Mouse (Mus musculus) megakaryocyte, embryonic 14.5 days (primary cell): ENCODE data around the gene Nr5a2. TPM values are rescaled to one million over a fixed set of nuclear protein-coding genes. Genes with fewer than 3 reads are reported as not detected.

Experiments
- H3K27me3 ChIP-seq: replicated peaks from 2 replicates; pipeline ENCODE3; 2012; ENCODE audit warnings: inconsistent platforms
- H3K36me3 ChIP-seq: replicated peaks from 2 replicates; pipeline ENCODE3; 2012; ENCODE audit warnings: low read length, inconsistent platforms, mixed read lengths
- H3K4me1 ChIP-seq: 2 replicates; pipeline ENCODE4 v1.6.1; 2012; ENCODE audit warnings: inconsistent platforms
- H3K4me3 ChIP-seq: replicated peaks from 2 replicates; pipeline ENCODE3; 2012; ENCODE audit warnings: moderate library complexity, mild to moderate bottlenecking, inconsistent platforms
- H3K9me3 ChIP-seq: 2 replicates; pipeline ENCODE4 v1.6.1; 2012; ENCODE audit warnings: inconsistent platforms
- FLI1 ChIP-seq: IDR thresholded peaks from 2 replicates; pipeline ENCODE4 v1.6.1; 2012; ENCODE audit warnings: low read length, inconsistent platforms, mixed read lengths
- GATA1 ChIP-seq: IDR thresholded peaks from 3 replicates; pipeline ENCODE4 v1.6.1; 2012; ENCODE audit warnings: mixed read lengths, low read length, inconsistent platforms, borderline replicate concordance
- polyA plus RNA-seq: library from polyadenylated mRNA; stranded (reverse); fragments of >175 nt; gene quantifications from 2 replicates; pipeline ENCODE4 v1.2.3, GENCODE M21; 2012; ENCODE audit warnings: low replicate concordance; ENCODE audit not compliant: insufficient read depth

Gene Nr5a2
- polyA plus RNA-seq, 1 experiment: not detected

DNA sequence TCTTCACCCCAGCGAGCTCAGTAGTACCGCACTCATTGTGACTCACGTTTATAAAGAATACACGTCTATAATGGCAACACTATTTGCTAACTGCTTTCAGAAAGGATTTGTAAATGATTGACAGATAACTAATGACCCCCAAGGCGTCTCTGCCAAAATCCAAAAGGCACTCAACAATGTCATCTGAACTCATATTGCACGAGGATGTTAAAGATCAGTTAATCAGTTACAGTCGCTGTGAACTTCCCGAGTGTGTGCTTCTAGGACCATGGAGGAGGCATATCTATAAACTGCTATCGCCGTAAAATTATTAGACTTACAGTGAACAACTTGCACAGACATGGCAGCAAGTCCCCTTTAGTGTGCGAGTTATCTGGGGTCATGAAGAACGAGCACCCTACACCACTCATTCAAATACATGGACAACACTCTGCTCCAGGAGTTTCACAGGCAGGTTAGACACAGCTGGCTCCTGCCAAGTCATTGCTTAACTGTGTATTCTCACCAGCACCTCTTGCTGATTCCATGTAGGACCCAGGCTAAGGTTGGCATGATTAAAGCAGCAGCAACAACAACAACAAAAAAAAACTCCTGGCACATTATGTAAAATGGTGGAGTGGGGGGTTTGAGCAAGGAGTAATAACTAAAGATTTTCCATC is 6.6 kb upstream of the Nr5a2 start:
- peaks cover 15% of the 10 kb centered on the region for H3K27me3 ChIP-seq
- H3K9me3 ChIP-seq: peaks cover 8% of the 10 kb centered on the region; the same call in 1 of the 2 replicates
- H3K4me1 ChIP-seq: no peaks in the 10 kb centered on the region
- no peak for TF ChIP-seq GATA1
- TF ChIP-seq FLI1: no peak
- H3K36me3 ChIP-seq: no peaks in the 10 kb centered on the region
- H3K4me3 ChIP-seq: no peak overlapping the region

DNA sequence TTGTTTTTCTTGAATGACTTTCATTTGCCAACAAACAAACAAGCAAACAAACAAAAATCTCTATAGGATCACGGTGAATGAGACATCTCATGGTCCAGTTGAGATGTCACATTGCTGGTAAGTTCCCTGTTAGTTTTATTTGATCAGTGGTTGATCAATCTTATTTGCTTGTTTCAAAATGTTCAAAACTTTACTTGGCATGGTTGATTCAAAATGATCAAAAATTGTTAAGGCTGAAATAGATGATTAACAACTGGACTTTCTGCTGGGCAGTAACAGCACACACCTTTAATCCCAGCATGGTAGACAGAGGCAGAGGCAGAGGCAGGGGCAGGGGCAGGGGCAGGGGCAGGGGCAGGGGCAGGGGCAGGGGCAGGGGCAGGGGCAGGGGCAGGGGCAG is 757 bp downstream of the Nr5a2 start:
- Histone ChIP-seq H3K36me3 (no peaks in the 10 kb centered on the region), H3K4me3 (no peak overlapping the region), H3K9me3 (peaks cover 15% of the 10 kb centered on the region), H3K4me1 (no peaks in the 10 kb centered on the region), H3K27me3 (peaks cover 55% of the 10 kb centered on the region)
- TF ChIP-seq FLI1 (no peak), GATA1 (no peak)

DNA sequence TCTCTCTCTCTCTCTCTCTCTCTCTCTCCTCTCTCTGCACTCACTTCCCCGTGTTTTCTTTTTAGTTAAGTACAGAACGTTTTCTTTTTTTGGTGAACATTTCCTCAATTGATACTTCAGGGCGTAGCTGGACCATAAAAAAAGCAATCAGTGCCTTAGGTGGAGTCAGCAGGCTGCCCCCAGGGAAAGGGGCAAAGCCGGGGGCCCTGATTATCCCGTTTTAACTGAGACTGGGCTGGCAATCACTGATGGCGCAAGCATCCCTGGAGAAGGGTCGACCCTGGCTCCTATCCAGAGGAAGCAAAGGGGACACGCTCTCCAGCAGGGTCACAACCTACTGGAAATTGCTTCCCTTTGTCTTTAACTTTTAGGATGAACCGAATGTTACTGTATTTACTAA is 1.6 kb downstream of the Nr5a2 start:
- Histone ChIP-seq H3K27me3 (peaks cover 57% of the 10 kb centered on the region), H3K36me3 (no peaks in the 10 kb centered on the region), H3K4me3 (no peak overlapping the region), H3K4me1 (no peaks in the 10 kb centered on the region), H3K9me3 (peaks cover 13% of the 10 kb centered on the region)
- TF ChIP-seq GATA1: no peak
- TF ChIP-seq FLI1: no peak

DNA sequence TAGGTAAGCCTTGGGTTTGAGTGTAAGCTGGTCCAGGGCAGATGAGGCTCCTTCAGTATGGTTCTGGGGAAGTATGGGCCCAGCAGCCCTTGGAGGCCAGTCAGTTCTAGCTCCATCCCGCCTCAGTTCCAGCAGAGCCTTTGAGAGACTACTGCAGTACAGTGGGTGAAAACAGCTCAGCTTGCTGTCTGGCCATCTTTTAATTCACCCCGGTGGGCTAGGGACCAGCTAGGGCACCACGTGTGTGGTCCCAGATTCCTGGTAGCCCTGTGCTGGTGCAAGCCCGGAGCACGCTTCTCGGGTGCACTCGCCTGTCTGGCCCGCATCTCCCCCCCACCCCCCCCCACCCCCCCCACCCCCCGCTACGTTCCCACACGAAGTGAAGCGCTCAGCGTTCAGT is 2.1 kb downstream of the Nr5a2 start:
- Histone ChIP-seq H3K36me3 (no peaks in the 10 kb centered on the region), H3K27me3 (peaks cover 62% of the 10 kb centered on the region), H3K4me1 (no peaks in the 10 kb centered on the region), H3K4me3 (no peak overlapping the region), H3K9me3 (peaks cover 13% of the 10 kb centered on the region)
- TF ChIP-seq FLI1: no peak
- no peak for TF ChIP-seq GATA1

DNA sequence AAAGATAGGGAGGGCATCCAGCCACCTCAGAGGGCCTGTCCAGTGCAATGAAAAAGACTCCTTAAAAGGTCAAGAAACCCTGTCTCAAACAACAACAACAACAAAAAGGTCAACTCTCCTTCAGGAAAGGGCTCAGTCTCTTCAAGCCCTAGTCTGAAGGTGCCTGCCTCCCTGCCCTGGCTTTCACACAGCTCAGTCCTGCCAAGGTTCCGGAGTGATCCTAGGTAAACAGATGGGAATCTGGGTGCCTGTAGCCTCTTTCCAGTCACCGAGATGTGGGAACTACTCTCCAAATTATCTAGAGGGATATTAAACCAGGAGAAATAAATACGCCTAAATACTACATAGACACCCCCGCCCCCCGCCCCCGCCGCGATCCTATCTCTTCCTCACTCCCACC is 2.6 kb downstream of the Nr5a2 start:
- Histone ChIP-seq H3K4me1 (peaks cover 4% of the 10 kb centered on the region), H3K4me3 (no peak overlapping the region), H3K36me3 (no peaks in the 10 kb centered on the region), H3K9me3 (peaks cover 13% of the 10 kb centered on the region), H3K27me3 (peaks cover 65% of the 10 kb centered on the region)
- TF ChIP-seq FLI1: no peak
- no peak for TF ChIP-seq GATA1

DNA sequence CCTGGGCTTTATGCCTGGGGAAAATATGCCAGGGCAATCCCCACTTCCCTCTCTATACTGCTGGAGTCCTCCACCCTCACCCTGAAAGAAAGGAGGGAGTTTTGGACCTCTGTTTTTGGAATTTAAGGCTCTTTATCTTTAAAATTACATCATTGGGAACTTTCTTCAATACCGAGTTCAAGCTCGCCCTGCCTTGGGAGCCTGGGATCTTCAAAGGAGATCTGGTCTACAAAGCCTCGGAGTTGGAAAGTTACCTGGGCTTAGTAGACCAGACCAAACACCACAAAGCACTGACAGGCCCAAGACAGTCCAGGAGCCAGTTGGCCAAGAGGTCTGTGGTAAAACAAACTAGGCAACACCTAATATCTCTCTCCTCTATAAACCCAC is 6.1 kb downstream of the Nr5a2 start:
- TF ChIP-seq FLI1 (no peak), GATA1 (no peak)
- Histone ChIP-seq H3K4me1 (peaks cover 16% of the 10 kb centered on the region), H3K36me3 (no peaks in the 10 kb centered on the region), H3K9me3 (peaks cover 9% of the 10 kb centered on the region; the same call in 1 of the 2 replicates), H3K27me3 (peaks cover 92% of the 10 kb centered on the region), H3K4me3 (no peak overlapping the region)

DNA sequence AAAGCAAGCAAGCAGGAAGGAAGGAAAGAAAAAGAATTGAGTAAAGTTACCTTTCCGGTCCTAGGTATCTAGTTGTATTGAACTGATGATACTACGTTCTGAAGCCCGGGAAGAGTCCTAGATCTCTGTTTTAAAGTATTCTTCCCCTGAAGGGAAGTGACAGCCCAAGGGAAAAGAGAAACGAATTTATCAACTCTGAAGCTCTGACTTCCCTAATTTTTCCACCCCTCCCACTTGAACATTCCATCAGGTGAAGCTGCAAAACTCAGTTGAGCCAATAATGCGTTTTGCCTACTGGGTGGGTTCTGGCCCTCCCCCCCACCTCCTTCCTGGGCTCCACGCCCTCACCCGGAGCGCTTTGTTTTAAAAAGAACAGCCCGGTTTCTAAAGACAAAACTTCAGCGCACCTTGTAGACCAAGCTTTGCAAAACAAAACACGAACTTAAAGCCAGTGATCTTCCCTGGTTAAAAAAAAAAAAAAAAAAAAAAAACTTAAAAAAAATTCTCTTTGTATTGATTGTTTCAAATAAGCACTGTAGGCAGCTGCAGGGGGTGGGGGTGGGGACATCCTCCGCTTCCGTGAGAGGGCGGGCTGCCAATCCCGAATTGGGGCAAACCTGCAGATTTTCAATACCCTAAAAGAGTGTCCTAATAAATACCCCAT is 6.7 kb downstream of the Nr5a2 start:
- no peaks in the 10 kb centered on the region for H3K36me3 ChIP-seq
- H3K4me1 ChIP-seq: peaks cover 21% of the 10 kb centered on the region
- TF ChIP-seq FLI1 (no peak), GATA1 (no peak)
- peaks cover 9% of the 10 kb centered on the region; the same call in 1 of the 2 replicates for H3K9me3 ChIP-seq
- H3K4me3 ChIP-seq: no peak overlapping the region
- peaks cover 92% of the 10 kb centered on the region for H3K27me3 ChIP-seq

DNA sequence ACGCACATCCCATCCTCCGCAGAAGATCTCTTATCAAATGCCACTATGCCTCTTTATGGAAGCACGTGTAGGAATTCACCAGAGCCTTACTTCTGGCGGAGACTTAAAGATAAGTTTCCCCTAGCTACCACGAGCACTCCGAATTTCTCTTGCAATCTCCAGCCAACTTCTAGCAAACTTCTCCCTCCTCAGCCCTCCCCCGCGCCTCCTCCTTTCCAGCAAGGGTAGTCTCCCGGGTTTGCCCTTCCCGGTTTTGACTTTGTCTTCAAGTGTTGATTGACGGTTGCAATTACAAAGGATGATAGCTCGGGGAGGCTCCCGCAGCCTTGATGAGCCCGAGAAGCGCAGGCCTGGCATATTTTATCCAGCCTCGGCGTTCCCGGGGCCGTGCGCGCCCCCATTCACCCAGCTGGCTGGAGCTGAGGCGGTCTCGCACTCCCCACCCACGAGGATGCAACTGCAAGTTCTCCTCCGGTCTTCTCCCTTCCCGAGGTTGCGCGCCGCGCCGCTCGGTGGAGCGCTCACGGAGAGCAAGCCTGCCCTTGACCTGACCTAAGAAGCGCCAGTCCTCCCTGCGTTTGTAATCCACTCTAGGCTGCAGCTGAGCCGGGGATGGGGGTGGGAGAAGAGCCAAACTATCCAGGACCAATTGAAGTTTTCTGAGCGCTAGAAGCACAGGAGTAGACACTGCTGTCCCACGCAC is 7.5 kb downstream of the Nr5a2 start:
- H3K4me3 ChIP-seq: peak overlapping the region; percentile 75

DNA sequence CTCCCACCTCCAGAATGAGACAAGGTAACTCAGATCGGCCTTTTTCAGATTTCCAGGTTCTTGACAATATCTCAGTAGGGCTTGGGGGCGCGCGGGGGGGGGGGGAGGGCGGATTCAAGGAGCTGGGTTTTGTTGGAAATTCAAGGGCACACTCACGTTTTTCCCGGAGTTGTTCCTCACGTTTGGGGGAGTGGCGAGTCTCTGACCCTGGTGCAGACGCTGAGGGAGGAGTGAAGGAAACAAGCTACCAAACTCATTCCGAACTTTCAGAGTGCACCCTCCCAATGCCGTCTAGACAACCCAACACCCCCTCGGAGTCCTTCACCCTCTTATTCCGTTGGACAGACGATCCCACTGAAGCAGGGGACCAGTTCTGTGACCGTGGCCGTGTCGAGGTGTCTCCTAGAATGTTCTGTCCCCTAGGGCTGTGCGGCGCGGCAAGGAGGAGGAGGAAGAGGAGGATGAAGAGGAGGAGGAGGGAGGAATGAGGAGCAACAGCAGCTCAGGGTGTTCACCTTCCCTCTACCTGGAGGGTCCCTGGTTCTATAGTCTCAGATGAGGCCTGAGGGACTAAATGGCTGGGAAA is 8.2 kb downstream of the Nr5a2 start:
- no peak for TF ChIP-seq GATA1
- TF ChIP-seq FLI1: no peak
- H3K4me1 ChIP-seq: peaks cover 25% of the 10 kb centered on the region
- H3K4me3 ChIP-seq: peak overlapping the region; percentile 75
- H3K9me3 ChIP-seq: peaks cover 5% of the 10 kb centered on the region; the same call in 1 of the 2 replicates
- no peaks in the 10 kb centered on the region for H3K36me3 ChIP-seq
- peaks cover 96% of the 10 kb centered on the region for H3K27me3 ChIP-seq

More for the DNA sequence above, 7.5 kb downstream of the Nr5a2 start:
- Histone ChIP-seq H3K4me1 (peaks cover 25% of the 10 kb centered on the region), H3K36me3 (no peaks in the 10 kb centered on the region), H3K27me3 (peaks cover 94% of the 10 kb centered on the region), H3K9me3 (peaks cover 9% of the 10 kb centered on the region; the same call in 1 of the 2 replicates)
- TF ChIP-seq GATA1 (no peak), FLI1 (no peak)
